Mouse (Mus musculus) left cerebral cortex, postnatal 4 days (tissue): ENCODE data around the gene Spred3. TPM values are rescaled to one million over a fixed set of nuclear protein-coding genes. Genes with fewer than 3 reads are reported as not detected.

Experiments used
- DNase-seq: peaks from one replicate; pipeline ENCODE4 v3.0.0-alpha.2; 2022
- intact Hi-C: fragments of 180-260 bp; cut with DNase I; formaldehyde crosslinking; loops from one replicate; pipeline ENCODE4 v1.15.1; 2025
- total RNA-seq, 2 experiments: library from RNA; stranded (reverse); gene quantifications; 2 replicates each; pipeline ENCODE4 v1.2.3; 2021

The Spred3 gene
- total RNA-seq, 2 experiments from 2014 or later: 29.4 to 32.3 TPM

DNA sequence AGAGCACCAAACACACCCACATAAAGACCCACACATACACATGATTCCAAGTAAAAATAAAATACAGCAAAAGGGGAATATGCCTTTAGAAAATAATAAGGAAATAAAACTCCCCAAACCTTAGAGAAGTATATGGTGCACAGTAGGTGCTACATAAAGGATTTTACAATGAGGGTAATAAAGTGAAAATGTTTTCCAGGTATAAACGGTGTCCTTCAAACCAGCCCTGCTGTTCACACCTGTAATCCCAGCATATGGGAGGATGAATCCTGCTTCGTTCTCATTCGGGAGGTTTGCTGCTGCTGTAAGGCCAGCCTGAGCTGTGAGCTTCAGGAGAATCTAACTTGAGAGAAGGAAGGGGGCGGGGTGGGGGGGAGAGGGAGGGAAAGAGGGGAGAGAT lies 36.0 kb downstream of the Spred3 start:
- intact Hi-C loops: no loop called here
- DNase-seq: no peak

DNA sequence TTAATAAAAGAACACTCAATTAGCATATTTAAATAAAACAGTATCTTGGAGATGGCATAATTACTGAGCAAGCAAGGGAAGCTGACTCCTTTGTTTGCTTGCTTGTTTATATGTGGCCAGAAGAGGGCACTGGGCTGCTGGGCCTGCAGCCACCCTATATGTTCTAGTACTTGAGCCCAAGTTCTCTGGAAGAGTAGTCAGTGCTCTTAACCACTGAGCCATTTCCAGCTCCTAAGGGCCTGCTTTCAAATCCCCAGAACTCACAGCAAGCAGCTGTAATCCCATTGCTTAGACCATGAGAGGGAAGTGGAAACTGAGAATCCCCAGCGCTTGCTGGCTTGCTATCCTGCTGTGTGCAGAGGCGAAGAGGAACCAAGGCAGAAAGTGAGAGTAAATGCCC lies 41.5 kb downstream of the Spred3 start:
- no peak for DNase-seq
- intact Hi-C loops: no loop called here

DNA sequence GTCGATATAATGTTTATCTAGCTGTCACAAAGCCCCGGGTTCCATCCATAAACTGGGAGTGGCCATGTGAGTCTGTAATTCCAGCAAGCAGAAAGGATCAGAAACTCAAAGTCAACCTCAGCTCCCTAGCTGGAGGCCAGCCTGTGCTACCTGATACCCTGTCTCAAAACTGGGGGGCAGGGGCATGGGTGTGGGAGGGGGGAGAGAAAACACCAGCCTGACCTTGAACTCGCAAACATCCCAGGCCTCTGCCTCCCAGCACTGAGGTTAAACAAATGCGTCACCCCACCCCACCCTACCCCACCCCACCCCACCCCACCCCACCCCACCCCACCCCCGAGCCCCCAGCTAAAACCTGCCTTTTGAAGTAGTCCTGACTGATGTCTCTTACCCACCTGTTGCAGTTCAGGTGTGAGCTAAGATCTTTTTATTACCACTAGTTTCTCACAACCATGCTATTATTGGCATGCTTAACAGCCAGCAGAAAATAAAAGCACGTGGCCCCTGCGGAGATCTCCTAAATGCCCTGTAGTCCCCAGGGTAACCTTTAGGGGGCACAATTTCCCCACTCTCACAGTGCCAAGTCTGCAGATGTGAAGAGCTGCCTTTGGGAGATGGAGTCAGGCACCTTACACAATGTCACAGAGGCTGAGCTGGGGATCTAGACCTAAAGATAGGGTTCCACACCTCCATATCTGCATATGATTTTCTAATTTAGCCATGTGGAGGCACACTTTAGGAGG lies 43.9 kb downstream of the Spred3 start:
- no peak for DNase-seq
- intact Hi-C loops: no loop called here

DNA sequence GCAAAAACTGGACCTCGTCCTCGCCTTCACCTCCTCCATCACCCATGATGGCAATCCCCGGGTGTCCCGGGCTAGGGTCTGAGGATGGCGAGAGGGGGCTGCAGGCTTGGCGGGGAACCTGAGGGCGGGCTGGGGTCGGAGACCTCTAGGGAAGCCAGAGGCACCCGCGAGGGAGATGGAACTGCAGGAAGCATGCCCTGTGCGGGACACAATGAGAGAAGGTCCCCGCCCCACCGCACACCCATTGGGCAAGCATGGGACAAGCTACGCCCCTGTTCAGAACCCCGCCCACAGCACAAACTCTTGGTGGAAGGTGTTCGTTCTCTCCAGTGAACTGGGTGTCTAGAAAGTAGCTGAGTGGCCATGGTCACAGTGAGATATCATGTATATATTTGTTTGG lies 45.2 kb downstream of the Spred3 start, which contains the start of gene Ryr1:
TSS of gene Ryr1 (minus strand) at position 210 of the 400 bp plus-strand sequence.
- intact Hi-C loops: no loop called here
- DNase-seq: no peak

DNA sequence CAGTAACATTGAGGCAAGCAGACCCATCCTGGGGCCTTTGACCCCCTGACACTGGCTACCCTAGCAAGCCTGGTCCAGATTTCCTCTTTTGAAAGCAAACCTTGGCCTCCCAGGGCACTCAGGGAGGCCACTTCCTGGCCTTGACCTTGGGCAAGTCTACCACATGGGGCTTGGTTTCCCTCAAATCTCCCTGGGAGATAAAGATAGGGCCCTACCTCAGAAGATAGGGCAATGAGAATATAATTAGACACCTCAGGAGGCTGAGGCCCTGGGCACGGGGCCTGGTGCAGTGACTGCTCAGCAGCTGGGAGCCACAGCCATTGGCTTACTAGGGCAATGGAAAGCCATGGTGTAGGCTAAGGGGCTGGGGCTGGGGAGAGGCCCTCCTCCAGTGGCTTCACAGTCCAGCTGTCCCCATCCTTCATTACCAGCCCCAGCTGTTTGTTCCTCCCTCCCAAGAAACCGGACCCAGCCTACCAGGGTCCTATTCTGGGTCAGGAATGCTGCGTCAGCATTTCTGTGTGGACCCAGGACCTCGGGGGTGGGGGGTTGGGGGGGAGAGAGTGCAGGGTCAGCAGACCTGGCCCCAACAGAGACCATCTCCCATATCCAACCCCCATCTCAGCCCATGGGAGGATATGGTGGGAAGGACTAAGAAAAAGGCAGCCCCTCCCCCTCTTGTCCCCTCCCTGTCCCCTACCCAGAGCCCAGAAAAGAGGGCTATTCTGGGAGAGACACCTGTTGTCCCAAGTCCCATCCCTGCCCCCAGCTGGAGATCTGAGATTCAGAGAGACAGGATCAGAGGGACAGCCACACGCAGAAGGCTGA lies 46.5 kb downstream of the Spred3 start:
- DNase-seq: no peak
- intact Hi-C loops: no loop called here

DNA sequence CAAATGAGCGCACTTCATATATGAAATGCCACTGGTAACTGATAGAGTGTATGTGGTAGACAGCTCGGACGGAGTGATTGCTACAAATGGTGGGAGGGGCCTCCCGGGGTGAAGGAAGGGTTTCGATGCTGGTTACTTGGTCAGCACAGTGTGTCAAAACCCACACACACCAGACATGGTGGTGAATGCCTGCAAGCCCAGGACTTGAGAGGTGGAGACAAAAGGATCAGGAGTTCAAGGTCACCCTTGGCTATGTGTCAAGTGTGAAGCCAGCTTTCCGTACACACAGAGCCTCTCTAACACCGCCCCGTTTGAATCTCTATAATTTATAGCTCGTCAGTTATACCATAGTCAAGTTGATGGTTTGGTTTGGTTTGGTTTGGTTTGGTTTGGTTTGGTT lies 47.4 kb downstream of the Spred3 start:
- no peak for DNase-seq
- intact Hi-C loops: no loop called here

DNA sequence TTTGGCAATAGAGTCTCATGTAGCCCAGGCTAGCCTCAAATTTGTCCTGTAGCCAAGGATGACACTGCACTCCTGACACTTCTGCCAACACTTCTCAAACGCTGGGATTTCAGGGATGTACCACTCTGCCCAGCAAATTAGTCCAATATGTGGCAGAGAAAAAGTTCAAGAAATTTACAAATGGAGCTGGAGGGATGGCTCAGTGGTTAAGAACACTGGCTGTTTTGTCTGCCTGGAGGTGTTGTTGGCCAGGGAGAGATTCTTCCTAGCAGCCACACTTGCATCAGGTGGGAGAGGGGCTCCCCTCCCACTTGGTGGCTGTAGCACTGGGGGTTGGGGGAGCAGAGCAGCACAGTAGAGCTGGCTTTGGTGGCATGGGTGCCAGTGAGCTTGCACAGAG lies 50.7 kb downstream of the Spred3 start:
- no peak for DNase-seq
- intact Hi-C loops: no loop called here

DNA sequence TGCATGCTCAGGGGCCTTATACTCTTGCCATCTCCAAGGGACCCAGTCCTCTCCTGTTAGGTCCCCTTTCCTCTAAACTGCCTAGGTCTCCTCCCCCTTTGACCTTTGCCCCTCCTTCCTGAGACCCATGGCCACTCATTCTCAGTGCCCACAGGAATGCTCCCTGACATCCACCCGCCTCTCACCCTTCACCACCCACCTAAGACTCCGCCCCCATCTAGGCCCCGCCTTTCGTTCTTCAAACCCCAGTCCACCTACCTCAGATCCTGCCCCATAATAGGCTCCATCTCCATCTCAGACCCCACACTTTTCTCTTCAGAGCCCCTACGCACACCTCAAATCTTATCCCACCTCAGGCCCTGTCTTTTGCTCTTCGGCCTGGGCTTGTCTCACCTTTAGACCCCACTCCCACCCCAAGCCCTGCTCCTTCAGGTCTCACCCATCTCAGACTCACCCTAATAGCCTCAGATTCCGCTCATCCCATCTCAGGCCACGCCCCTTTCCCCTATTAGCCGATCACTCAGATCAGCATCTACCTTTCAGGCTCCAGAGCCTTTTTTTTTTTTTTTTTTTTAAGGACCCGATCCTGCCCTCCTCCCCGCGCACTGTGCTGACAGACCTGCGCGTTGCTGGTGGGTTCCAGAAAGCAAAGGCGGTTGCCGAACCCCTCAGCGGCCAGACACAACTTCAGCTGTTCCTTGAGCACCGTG lies 51.9 kb downstream of the Spred3 start:
- no peak for DNase-seq
- intact Hi-C loops: no loop called here

DNA sequence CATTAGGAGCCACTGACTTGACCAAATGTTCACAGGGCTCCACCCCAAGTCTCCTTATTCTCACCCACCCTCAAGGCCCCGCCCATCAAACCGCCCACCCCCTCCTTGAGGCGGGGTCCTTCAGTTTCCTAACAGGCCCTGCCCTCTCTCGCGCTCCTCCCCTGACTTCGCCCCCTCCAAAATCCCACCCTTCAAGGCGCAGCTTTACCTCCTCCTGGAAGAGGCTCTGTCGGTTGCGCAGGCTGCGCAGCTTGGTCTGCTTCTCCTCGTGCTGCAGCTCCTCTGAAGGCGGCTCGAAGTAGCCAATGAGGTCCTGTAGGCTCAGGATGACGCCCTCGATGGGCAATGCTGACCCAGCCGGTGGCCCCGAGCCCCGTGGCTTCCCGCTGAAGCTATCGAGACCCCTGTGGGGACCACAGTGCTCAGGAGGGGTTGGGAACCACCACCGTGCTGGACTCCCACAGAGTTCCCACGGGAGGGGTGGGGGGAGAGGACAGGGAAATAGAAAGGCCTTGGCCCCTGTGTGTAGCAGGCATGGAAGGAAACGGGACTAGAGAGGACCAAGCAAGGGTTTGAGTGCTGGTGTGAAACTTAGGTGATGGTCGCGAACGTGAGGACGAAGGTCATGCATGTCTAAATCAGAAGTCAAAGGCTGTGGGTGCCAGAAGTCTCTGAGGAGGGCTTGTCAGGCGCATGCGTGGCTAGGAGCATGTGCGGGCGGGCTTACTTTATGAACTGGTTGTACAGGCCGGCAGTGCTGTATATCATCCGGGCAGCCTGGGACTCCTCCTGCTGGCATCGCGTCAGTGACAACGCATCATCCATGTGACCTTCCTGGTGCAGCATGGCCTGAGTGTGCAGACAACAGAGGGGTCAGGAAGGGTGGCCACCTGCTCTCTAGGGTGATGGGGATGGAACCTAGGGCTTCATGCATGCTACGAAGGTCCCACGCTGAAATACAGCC lies 60.9 kb downstream of the Spred3 start:
- intact Hi-C loops: no loop called here

More for the DNA sequence above, 60.9 kb downstream of the Spred3 start:
- peak; percentile 72 for DNase-seq

Other genes starting within 250 kb of the Spred3 start
- 100 to 1,000 TPM; 129 to 134 TPM for gene Actn4, start 208.1 kb downstream of the Spred3 start, total RNA-seq
- gene Eif3k, start 188.5 kb downstream of the Spred3 start, total RNA-seq: 100 to 1,000 TPM; 212 to 213 TPM
- gene Map4k1, start 188.4 kb downstream of the Spred3 start, total RNA-seq: 10 to 100 TPM; 12.9 to 14.7 TPM
- 10 to 100 TPM; 10.6 to 13.7 TPM for gene Ryr1, start 45.2 kb downstream of the Spred3 start, total RNA-seq
- 1 to 10 TPM; 1.6 to 1.7 TPM for gene Rasgrp4, start 35.6 kb downstream of the Spred3 start, total RNA-seq
- 10 to 100 TPM; 12.3 to 14.4 TPM for gene Fam98c, start 14.2 kb downstream of the Spred3 start, total RNA-seq
- gene Ggn, start 201 bp downstream of the Spred3 start, total RNA-seq: 1 to 10 TPM in 1 of 2 experiments, under 1 TPM in 1; 0.58 to 1.1 TPM
- gene Psmd8, start 10.3 kb upstream of the Spred3 start, total RNA-seq: 100 to 1,000 TPM; 162 to 164 TPM
- gene Catsperg1, start 43.6 kb upstream of the Spred3 start, total RNA-seq: 1 to 10 TPM; 6.0 to 6.2 TPM
- gene Kcnk6, start 62.1 kb upstream of the Spred3 start, total RNA-seq: 1 to 10 TPM; 1.1 TPM
- 10 to 100 TPM; 35.9 to 38.1 TPM for gene Yif1b, start 67.9 kb upstream of the Spred3 start, total RNA-seq
- under 1 TPM in 1 of 2 experiments, not detected in 1; 0.80 TPM for gene 2200002D01Rik, start 78.1 kb upstream of the Spred3 start, total RNA-seq
- gene Spint2, start 111.5 kb upstream of the Spred3 start, total RNA-seq: 10 to 100 TPM; 23.8 to 34.4 TPM
- 1 to 10 TPM; 1.5 to 1.9 TPM for gene Ppp1r14a, start 118.9 kb upstream of the Spred3 start, total RNA-seq
- gene Dpf1, start 133.5 kb upstream of the Spred3 start, total RNA-seq: 100 to 1,000 TPM; 222 to 228 TPM